ENCODE assay signal across 24 mouse cellular contexts in genomic region chr7:118443895-118444485, GRCm38 (mm10). TPM values are rescaled to one million over a fixed set of nuclear protein-coding genes. Genes with fewer than 3 reads are reported as not detected.
DNase-seq lines count a peak whose midpoint lies in the region; TF ChIP-seq lines count a peak whose summit lies in the region.
"Had no signal": no experiment of that assay in that cellular context is flagged by ENCODE, and none has a peak within 500 bp of the region (broad histone marks: within the 10 kb centered on the region; RNA-seq: fewer than 3 reads in every experiment).

No protein-coding gene starts in this region.

- no peak overlapping the region for H3K9ac ChIP-seq in CH12.LX (ENCODE audit: insufficient read depth, low read depth)
- no peak overlapping the region for H3K9ac ChIP-seq in ES-E14 (ENCODE audit: insufficient read depth, low read depth, low read length, poor library complexity, severe bottlenecking)
- H3K9ac ChIP-seq: embryonic facial prominence, embryonic 13.5 days; forebrain, postnatal 0 days; heart, embryonic 13.5 days; hindbrain, embryonic 13.5 days; intestine, embryonic 15.5 days had no signal

- no peak for TF ChIP-seq RAD21 in CH12.LX (IDR thresholded peaks at IDR 0.05; ENCODE audit: low read depth, low read length)

- H3K79me2 ChIP-seq in CH12.LX (replicated peaks; ENCODE audit: control insufficient read depth, extremely low read depth, insufficient read depth, poor library complexity, severe bottlenecking) (no peaks in the 10 kb centered on the region), myocyte (ENCODE audit: control insufficient read depth, insufficient read depth) (no peaks in the 10 kb centered on the region)

- peak; percentile 37 to 43 for DNase-seq in heart, adult 9 months (ENCODE audit: low spot score in 2 of 2)
- DNase-seq in heart, postnatal 14 days = no peak
- no peak for DNase-seq in CH12.LX (ENCODE audit: extremely low read depth)
- DNase-seq in ES-E14 (ENCODE audit: low read depth, low spot score) = no peak
- no peak for DNase-seq in left cerebral cortex, postnatal 14 days (ENCODE audit: low spot score in 2 of 2)
- DNase-seq: adrenal gland, adult 8-10 months; adrenal gland, postnatal 25 days; cerebellum, adult 18-20 months; cerebellum, adult 9-11 months; cerebellum, postnatal 25 days; gastrocnemius, adult 2 months; gastrocnemius, postnatal 14 days; heart, postnatal 36 days; kidney, adult 11 months had no signal

- H3K36me3 ChIP-seq in CH12.LX (replicated peaks in 1 of 2; ENCODE audit: control insufficient read depth in 1 of 2, insufficient read depth in 1 of 2, low read length in 1 of 2) (no peaks in the 10 kb centered on the region), ES-E14 (ENCODE audit: control insufficient read depth, insufficient read depth, low read length, poor library complexity, severe bottlenecking) (no peaks in the 10 kb centered on the region), myocyte (ENCODE audit: control insufficient read depth, insufficient read depth) (no peaks in the 10 kb centered on the region)
- H3K36me3 ChIP-seq: embryonic facial prominence, embryonic 13.5 days; G1E; heart, embryonic 10.5 days; heart, embryonic 13.5 days; hindbrain, embryonic 10.5 days; hindbrain, embryonic 13.5 days; intestine, embryonic 15.5 days had no signal

- H3K9me3 ChIP-seq in CH12.LX (replicated peaks; ENCODE audit: low read length) (no peaks in the 10 kb centered on the region), ES-E14 (ENCODE audit: control insufficient read depth, insufficient read depth, low read depth, low read length) (no peaks in the 10 kb centered on the region)
- H3K9me3 ChIP-seq: embryonic facial prominence, embryonic 13.5 days; heart, embryonic 10.5 days; heart, embryonic 13.5 days; hindbrain, embryonic 10.5 days; hindbrain, embryonic 13.5 days; intestine, embryonic 15.5 days had no signal

- no peak overlapping the region for H3ac ChIP-seq in myocyte (ENCODE audit: control insufficient read depth, insufficient read length)

- H3K4me1 ChIP-seq in CH12.LX (ENCODE audit: control insufficient read depth in 1 of 2, insufficient read depth in 2 of 2) = peaks cover 0 to 4% of the 10 kb centered on the region in 2 experiments; a peak in 3 of 4 replicates
- no peaks in the 10 kb centered on the region; a peak in 1 of 4 replicates for H3K4me1 ChIP-seq in ES-E14 (ENCODE audit: control insufficient read depth in 2 of 2, insufficient read depth in 2 of 2, low read length in 2 of 2, poor library complexity in 1 of 2)

- H3K4me2 ChIP-seq in CH12.LX (ENCODE audit: insufficient read depth, low read depth, poor library complexity, severe bottlenecking) (peak overlapping the region; percentile 7; the same call in 1 of the 2 replicates), myocyte (ENCODE audit: low read depth) (peak overlapping the region; percentile 70)

- no peak for TF ChIP-seq EP300 in CH12.LX (IDR thresholded peaks at IDR 0.05; ENCODE audit: low read length)

- dilution Hi-C loops in CH12.LX (cut with MboI; ENCODE audit: extremely low pct_ligation_motif_present, extremely low pct_unique_long_range_greater_than_20kb, low sequenced_read_pairs) = no loop called here

- intact Hi-C loops in heart, postnatal 14 days (cut with DNase I) = no loop called here
- intact Hi-C loops in left cerebral cortex, postnatal 14 days (cut with DNase I) = no loop called here

- no peak for TF ChIP-seq CTCF in CH12.LX (conservative IDR thresholded peaks at IDR 0.05 in 1 of 2, IDR thresholded peaks at IDR 0.05 in 1 of 2; ENCODE audit: low read depth in 2 of 2, low read length in 2 of 2)

- no peak overlapping the region for H3K4me3 ChIP-seq in CH12.LX (replicated peaks in 1 of 3; ENCODE audit: low read depth in 2 of 3, low read length in 2 of 3, poor library complexity in 1 of 3)
- no peak overlapping the region for H3K4me3 ChIP-seq in ES-E14 (ENCODE audit: insufficient read depth in 1 of 2, low read depth in 1 of 2, low read length in 2 of 2, poor library complexity in 1 of 2, severe bottlenecking in 1 of 2)
- no peak overlapping the region for H3K4me3 ChIP-seq in myocyte
- H3K4me3 ChIP-seq: gastrocnemius, adult 2 months; heart, embryonic 10.5 days; heart, embryonic 13.5 days; hindbrain, embryonic 10.5 days; hindbrain, embryonic 13.5 days; intestine, embryonic 15.5 days had no signal

- H3K27ac ChIP-seq in CH12.LX (ENCODE audit: insufficient read depth, low read depth) (no peak overlapping the region), ES-E14 (ENCODE audit: insufficient read depth, low read depth, low read length, poor library complexity, severe bottlenecking) (no peak overlapping the region)
- H3K27ac ChIP-seq: embryonic facial prominence, embryonic 13.5 days; heart, embryonic 10.5 days; heart, embryonic 13.5 days; hindbrain, embryonic 10.5 days; hindbrain, embryonic 13.5 days; intestine, embryonic 15.5 days had no signal

- in situ Hi-C loops in CH12.LX (cut with MboI; ENCODE audit: low pct_ligation_motif_present, low pct_unique_long_range_greater_than_20kb, low sequenced_read_pairs) = loop anchor here (5.0 kb wide), 1 partner anchor 68 kb away; no protein-coding TSS in a partner anchor
- in situ Hi-C loops in ES-E14 (cut with MboI; ENCODE audit: low sequenced_read_pairs in 2 of 2, unreplicated experiment in 2 of 2) = no loop called here

- H3K27me3 ChIP-seq in CH12.LX (replicated peaks) (peaks cover 9% of the 10 kb centered on the region), myocyte (ENCODE audit: control insufficient read depth, insufficient read depth, insufficient read length) (no peaks in the 10 kb centered on the region)

- TF ChIP-seq POLR2A in CH12.LX (IDR thresholded peaks at IDR 0.05; ENCODE audit: low read depth, low read length) = no peak
- no peak for TF ChIP-seq POLR2A in myocyte (IDR thresholded peaks at IDR 0.05; ENCODE audit: insufficient read length, low read depth)

TF ChIP-seq in CH12.LX, 34 proteins besides CTCF, POLR2A, EP300 and RAD21:
- TF ChIP-seq MAX (IDR thresholded peaks at IDR 0.05; ENCODE audit: low read length) = no peak
- TF ChIP-seq ZNF384 (IDR thresholded peaks at IDR 0.05; ENCODE audit: low read depth, low read length) = peak; percentile 70
TF ChIP-seq in CH12.LX: peak in this region for 1.

TF ChIP-seq in ES-E14, 5 proteins besides CTCF, POLR2A, EP300 and RAD21:
- TF ChIP-seq HCFC1 (IDR thresholded peaks at IDR 0.05; ENCODE audit: borderline replicate concordance, insufficient read depth, low read length) (no peak), ZNF384 (IDR thresholded peaks at IDR 0.05; ENCODE audit: low read depth, low read length) (peak; percentile 79), MAFK (IDR thresholded peaks at IDR 0.05; ENCODE audit: insufficient read depth, low read depth, low read length) (0 out of 2 replicates have a peak, but pooled peaks have one; percentile 16)

TF ChIP-seq in myocyte, 11 proteins besides CTCF, POLR2A, EP300 and RAD21:
- TF ChIP-seq MYOD1 (IDR thresholded peaks at IDR 0.05; ENCODE audit: control insufficient read depth in 1 of 3, insufficient read length in 2 of 3, low read depth in 2 of 3) (peak in 1 of 3 experiments; percentile 9), TCF12 (IDR thresholded peaks at IDR 0.05; ENCODE audit: insufficient read depth, poor library complexity, severe bottlenecking) (no peak)

RNA-seq across cellular contexts. Expression of gene Syt17, which starts 4.0 kb away (rescaled TPM):
- total RNA-seq in heart, postnatal 14 days (2021) = 1 to 10 TPM; 2.1 to 2.9 TPM
- total RNA-seq in CH12.LX (2012; rRNA removed) (not detected in 2 replicates), CH12.LX (2014; rRNA removed) (not detected in 2 replicates), ES-E14 (2012; rRNA removed) (0.53 and 0.67 TPM in 2 replicates)
- polyA plus RNA-seq in CH12.LX (2012; ENCODE audit: insufficient read length, low read depth) (not detected in 2 replicates), myocyte (2012; fragmentation: generic; extraction: Trizol) (5.4 TPM)
- 10 to 100 TPM; 61.8 to 68.6 TPM for total RNA-seq in left cerebral cortex, postnatal 14 days (2021)
- total RNA-seq: common myeloid progenitor, adult 5-6 weeks; G1E had no signal
- polyA plus RNA-seq: G1E had no signal

RNA-seq across cellular contexts. Expression of gene Itpripl2, which starts 47.8 kb away (rescaled TPM):
- total RNA-seq in heart, postnatal 14 days (2021) = 10 to 100 TPM; 36.5 to 37.6 TPM
- total RNA-seq in CH12.LX (2012; rRNA removed) (not detected in 2 replicates), CH12.LX (2014; rRNA removed) (not detected in 2 replicates), ES-E14 (2012; rRNA removed) (3.3 and 9.7 TPM in 2 replicates)
- polyA plus RNA-seq in CH12.LX (2012; ENCODE audit: insufficient read length, low read depth) (not detected in 2 replicates), myocyte (2012; fragmentation: generic; extraction: Trizol) (10.7 TPM)
- 1 to 10 TPM; 4.0 to 4.3 TPM for total RNA-seq in left cerebral cortex, postnatal 14 days (2021)
- polyA plus RNA-seq: G1E had no signal

Comparison
In these comparisons a context has a peak if more than half of its experiments do, and no peak if none do; other contexts are left out.
1. DNase-seq: peak in heart, adult 9 months (2 of 2); none in heart, postnatal 14 days (0 of 2), CH12.LX (single experiment), ES-E14 (single experiment) and left cerebral cortex, postnatal 14 days (0 of 2).
2. RNA of gene Syt17, which starts 4.0 kb away (total RNA-seq): 61.8 to 68.6 TPM in left cerebral cortex, postnatal 14 days; 2.1 to 2.9 TPM in heart, postnatal 14 days, 0.53 to 0.67 TPM in ES-E14 and not detected in CH12.LX; every median in the first group is over 10 times any median in the second.